Mouse (Mus musculus) heart, embryonic 16.5 days (tissue): ENCODE data around the gene Phf21a. TPM values are rescaled to one million over a fixed set of nuclear protein-coding genes. Genes with fewer than 3 reads are reported as not detected.

ENCODE experiments used
- ATAC-seq: fragments of 200-750 bp; cut with Nextera tagmentation; replicated peaks from 2 replicates; pipeline ENCODE4 v1.8.0; 2017; ENCODE audit warnings: moderate number of reproducible peaks; ENCODE audit not compliant: insufficient read depth, low FRiP score; ENCODE audit errors: extremely low read depth
- H3K27ac ChIP-seq: fragments of 300-500 bp; sonication (generic); 2 replicates; pipeline ENCODE4 v1.5.1; 2014; ENCODE audit warnings: mild to moderate bottlenecking, low read length, control low read depth, moderate library complexity
- H3K27me3 ChIP-seq: fragments of 300-500 bp; sonication (generic); 2 replicates; pipeline ENCODE4 v1.6.1; 2014; ENCODE audit warnings: low read length, mixed read lengths; ENCODE audit not compliant: control insufficient read depth, insufficient read depth
- H3K36me3 ChIP-seq: fragments of 300-500 bp; sonication (generic); 2 replicates; pipeline ENCODE4 v1.6.1; 2014; ENCODE audit not compliant: control insufficient read depth, insufficient read depth
- H3K4me1 ChIP-seq: fragments of 300-500 bp; sonication (generic); 2 replicates; pipeline ENCODE4 v1.6.1; 2014; ENCODE audit warnings: low read length, mixed read lengths; ENCODE audit not compliant: control insufficient read depth, insufficient read depth
- H3K4me2 ChIP-seq: fragments of 300-500 bp; sonication (generic); 2 replicates; pipeline ENCODE4 v1.6.1; 2014; ENCODE audit warnings: low read depth, mild to moderate bottlenecking, control low read depth, low read length
- H3K4me3 ChIP-seq: fragments of 300-500 bp; sonication (generic); 2 replicates; pipeline ENCODE4 v1.5.1; 2014; ENCODE audit warnings: mild to moderate bottlenecking, control low read depth, low read length
- H3K9ac ChIP-seq: fragments of 300-500 bp; sonication (generic); 2 replicates; pipeline ENCODE4 v1.6.1; 2014; ENCODE audit warnings: low read length, control low read depth
- H3K9me3 ChIP-seq: fragments of 300-500 bp; sonication (generic); replicated peaks from 2 replicates; pipeline ENCODE4 v1.6.1; 2016; ENCODE audit warnings: low read length; ENCODE audit not compliant: control insufficient read depth
- WGBS: fragments of 180-500 bp; shearing (Covaris S2); extraction: QIAGEN DNeasy Blood & Tissue Kit; methylation state at CpG from one replicate; pipeline ENCODE4 v1.1.7; 2014; 5-methylcytosine and 5-hydroxymethylcytosine counted together
- polyA plus RNA-seq: library from polyadenylated mRNA; unstranded; fragments of >200 nt; fragmentation: Nextera tagmentation; extraction: Ambion mirVana; gene quantifications from 2 replicates; pipeline ENCODE4 v1.2.1, GENCODE M21; 2015

The Phf21a gene
- polyA plus RNA-seq, 1 experiment from 2014 or later, result 17.1 TPM

GRCm38 (mm10) chr2:92375788-92376187 lies 282.9 kb downstream of the Phf21a start:
- H3K27me3 ChIP-seq, result peaks cover 16% of the 10 kb centered on the region
- H3K4me1 ChIP-seq, result peaks cover 19% of the 10 kb centered on the region
- H3K9ac ChIP-seq, result peak overlapping the region; percentile 89
- ATAC-seq, result no peak
- peaks cover 7% of the 10 kb centered on the region; the same call in 1 of the 2 replicates for H3K36me3 ChIP-seq
- H3K4me2 ChIP-seq, result peak overlapping the region; percentile 94
- peak overlapping the region; percentile 96 for H3K4me3 ChIP-seq
- 8% methylated on average over 10 of the region's 10 CpGs for WGBS
- no peaks in the 10 kb centered on the region for H3K9me3 ChIP-seq
- H3K27ac ChIP-seq, result peak overlapping the region; percentile 73

GRCm38 (mm10) chr2:92376300-92376699 lies 283.4 kb downstream of the Phf21a start:
- Histone ChIP-seq H3K9ac (peak overlapping the region; percentile 89), H3K4me3 (peak overlapping the region; percentile 96; the same call in 1 of the 2 replicates), H3K36me3 (peaks cover 8% of the 10 kb centered on the region; the same call in 1 of the 2 replicates), H3K27ac (no peak overlapping the region), H3K27me3 (peaks cover 11% of the 10 kb centered on the region), H3K4me2 (peak overlapping the region; percentile 94), H3K9me3 (no peaks in the 10 kb centered on the region), H3K4me1 (peaks cover 14% of the 10 kb centered on the region)
- WGBS, result 83% methylated on average over 6 of the region's 6 CpGs
- no peak for ATAC-seq

GRCm38 (mm10) chr2:92377320-92377719 lies 284.4 kb downstream of the Phf21a start:
- peaks cover 1% of the 10 kb centered on the region; the same call in 1 of the 2 replicates for H3K27me3 ChIP-seq
- peaks cover 10% of the 10 kb centered on the region; the same call in 1 of the 2 replicates for H3K36me3 ChIP-seq
- WGBS, result 88% methylated on average over 7 of the region's 7 CpGs
- H3K27ac ChIP-seq, result no peak overlapping the region
- no peak overlapping the region for H3K4me2 ChIP-seq
- H3K4me1 ChIP-seq, result peaks cover 12% of the 10 kb centered on the region
- H3K4me3 ChIP-seq, result no peak overlapping the region
- H3K9ac ChIP-seq, result no peak overlapping the region
- ATAC-seq, result no peak
- no peaks in the 10 kb centered on the region for H3K9me3 ChIP-seq

- Histone ChIP-seq H3K36me3 (peaks cover 10% of the 10 kb centered on the region; the same call in 1 of the 2 replicates), H3K27me3 (no peaks in the 10 kb centered on the region), H3K4me3 (no peak overlapping the region), H3K9me3 (no peaks in the 10 kb centered on the region), H3K4me1 (peaks cover 8% of the 10 kb centered on the region), H3K4me2 (no peak overlapping the region), H3K27ac (no peak overlapping the region), H3K9ac (no peak overlapping the region)
- no peak for ATAC-seq
- WGBS, result 80% methylated on average over 17 of the region's 17 CpGs
Observed at GRCm38 (mm10) chr2:92379783-92380494, 287.0 kb downstream of the Phf21a start.

- Histone ChIP-seq H3K4me3 (no peak overlapping the region), H3K9ac (no peak overlapping the region), H3K27ac (no peak overlapping the region), H3K4me1 (peaks cover 8% of the 10 kb centered on the region), H3K4me2 (no peak overlapping the region), H3K9me3 (no peaks in the 10 kb centered on the region), H3K36me3 (peaks cover 10% of the 10 kb centered on the region; the same call in 1 of the 2 replicates), H3K27me3 (no peaks in the 10 kb centered on the region)
- ATAC-seq, result no peak
- 75% methylated on average over 6 of the region's 6 CpGs for WGBS
Observed at GRCm38 (mm10) chr2:92380495-92381050, 287.7 kb downstream of the Phf21a start.

- no peak overlapping the region for H3K4me2 ChIP-seq
- WGBS, result 82% methylated on average over 5 of the region's 5 CpGs
- H3K27me3 ChIP-seq, result no peaks in the 10 kb centered on the region
- ATAC-seq, result no peak
- H3K4me3 ChIP-seq, result no peak overlapping the region
- no peak overlapping the region for H3K9ac ChIP-seq
- H3K36me3 ChIP-seq, result peaks cover 10% of the 10 kb centered on the region; the same call in 1 of the 2 replicates
- no peak overlapping the region for H3K27ac ChIP-seq
- H3K9me3 ChIP-seq, result no peaks in the 10 kb centered on the region
- peaks cover 3% of the 10 kb centered on the region for H3K4me1 ChIP-seq
Observed at GRCm38 (mm10) chr2:92381161-92381560, 288.2 kb downstream of the Phf21a start.

GRCm38 (mm10) chr2:92381901-92382588 lies 289.1 kb downstream of the Phf21a start, which contains the start of gene 1700029I15Rik:
TSS of gene 1700029I15Rik (plus strand) at chr2:92382538.
- 79% methylated on average over 5 of the region's 5 CpGs for WGBS
- Histone ChIP-seq H3K27ac (no peak within 1 kb of the TSS), H3K36me3 (peaks cover 10% of the 10 kb centered on the region; the same call in 1 of the 2 replicates), H3K4me1 (no peaks in the 10 kb centered on the region), H3K9me3 (no peaks in the 10 kb centered on the region), H3K4me2 (no peak within 1 kb of the TSS), H3K9ac (no peak within 1 kb of the TSS), H3K4me3 (no peak within 1 kb of the TSS), H3K27me3 (no peaks in the 10 kb centered on the region)
- no peak for ATAC-seq

GRCm38 (mm10) chr2:92382759-92383158 lies 289.8 kb downstream of the Phf21a start:
- Histone ChIP-seq H3K27me3 (0 out of 2 replicates have a peak, but pooled peaks cover 3% of the 10 kb centered on the region), H3K4me3 (no peak overlapping the region), H3K36me3 (peaks cover 10% of the 10 kb centered on the region; the same call in 1 of the 2 replicates), H3K9ac (no peak overlapping the region), H3K27ac (no peak overlapping the region), H3K9me3 (no peaks in the 10 kb centered on the region), H3K4me2 (no peak overlapping the region), H3K4me1 (no peaks in the 10 kb centered on the region)
- ATAC-seq, result no peak
- 85% methylated on average over 4 of the region's 4 CpGs for WGBS
